Mouse (Mus musculus): ENCODE results near the gene Zfp870. TPM values are rescaled to one million over a fixed set of nuclear protein-coding genes. Genes with fewer than 3 reads are reported as not detected.

Gene Zfp870
- polyA plus RNA-seq (2012; rRNA removed): 4.2 and 5.1 TPM in 2 replicates
- 8.8 and 9.8 TPM in 2 replicates for polyA plus RNA-seq (2014; fragmentation: Nextera tagmentation; extraction: Ambion mirVana)

- Histone ChIP-seq H3K27me3 (ENCODE audit: control insufficient read depth, insufficient read depth, low read length) (no peaks in the 10 kb centered on the region), H3K36me3 (ENCODE audit: control insufficient read depth, insufficient read depth, low read length) (0 out of 2 replicates have a peak, but pooled peaks cover 5% of the 10 kb centered on the region), H3K27ac (replicated peaks; ENCODE audit: low read depth, low read length) (peak within 1 kb of the TSS; percentile 80), H3K9me3 (ENCODE audit: control insufficient read depth, low read length) (no peaks in the 10 kb centered on the region), H3K4me3 (replicated peaks; ENCODE audit: low read length) (peak within 1 kb of the TSS; percentile 67), H3K4me1 (ENCODE audit: control insufficient read depth, insufficient read depth, low read length) (peaks cover 5% of the 10 kb centered on the region; the same call in 1 of the 2 replicates), H3K9ac (ENCODE audit: low read depth, low read length, severe bottlenecking) (peak within 1 kb of the TSS; percentile 81), H3K4me2 (replicated peaks; ENCODE audit: low read depth, low read length, severe bottlenecking) (peak within 1 kb of the TSS; percentile 67)
- ATAC-seq (ENCODE audit: low FRiP score, low read depth): peak; percentile 99
- DNase-seq (ENCODE audit: low spot score): peak; percentile 97
- TF ChIP-seq POLR2A (IDR thresholded peaks at IDR 0.05; ENCODE audit: borderline replicate concordance, extremely low read depth, insufficient read depth, insufficient read length): no peak
- 10% methylated on average over 31 of the region's 33 CpGs for WGBS
Measured at GRCm38 (mm10) chr17:32891239-32892180, at the start of gene Zfp870. Gene Zfp870, minus strand, starts transcription at chr17:32891642.

GRCm38 (mm10) chr17:32939831-32940230 is 48.4 kb upstream of the Zfp870 start:
- H3K4me2 ChIP-seq (replicated peaks; ENCODE audit: low read depth, low read length, severe bottlenecking): no peak overlapping the region
- no peaks in the 10 kb centered on the region for H3K4me1 ChIP-seq (ENCODE audit: control insufficient read depth, insufficient read depth, low read length)
- no peaks in the 10 kb centered on the region for H3K9me3 ChIP-seq (ENCODE audit: control insufficient read depth, low read length)
- no peak for TF ChIP-seq POLR2A (IDR thresholded peaks at IDR 0.05; ENCODE audit: borderline replicate concordance, extremely low read depth, insufficient read depth, insufficient read length)
- ATAC-seq (ENCODE audit: low FRiP score, low read depth): no peak
- no peak overlapping the region for H3K9ac ChIP-seq (ENCODE audit: low read depth, low read length, severe bottlenecking)
- DNase-seq (ENCODE audit: low spot score): no peak
- H3K27me3 ChIP-seq (ENCODE audit: control insufficient read depth, insufficient read depth, low read length): no peaks in the 10 kb centered on the region
- H3K4me3 ChIP-seq (replicated peaks; ENCODE audit: low read length): no peak overlapping the region
- 77% methylated on average over 4 of the region's 4 CpGs for WGBS
- no peaks in the 10 kb centered on the region for H3K36me3 ChIP-seq (ENCODE audit: control insufficient read depth, insufficient read depth, low read length)
- no peak overlapping the region for H3K27ac ChIP-seq (replicated peaks; ENCODE audit: low read depth, low read length)

- Histone ChIP-seq H3K27ac (replicated peaks; ENCODE audit: low read depth, low read length) (no peak overlapping the region), H3K4me2 (replicated peaks; ENCODE audit: low read depth, low read length, severe bottlenecking) (no peak overlapping the region), H3K27me3 (ENCODE audit: control insufficient read depth, insufficient read depth, low read length) (no peaks in the 10 kb centered on the region), H3K4me3 (replicated peaks; ENCODE audit: low read length) (no peak overlapping the region), H3K9ac (ENCODE audit: low read depth, low read length, severe bottlenecking) (no peak overlapping the region), H3K4me1 (ENCODE audit: control insufficient read depth, insufficient read depth, low read length) (peaks cover 3% of the 10 kb centered on the region; the same call in 1 of the 2 replicates), H3K36me3 (ENCODE audit: control insufficient read depth, insufficient read depth, low read length) (no peaks in the 10 kb centered on the region), H3K9me3 (ENCODE audit: control insufficient read depth, low read length) (no peaks in the 10 kb centered on the region)
- ATAC-seq (ENCODE audit: low FRiP score, low read depth) (no peak), DNase-seq (ENCODE audit: low spot score) (no peak)
- no peak for TF ChIP-seq POLR2A (IDR thresholded peaks at IDR 0.05; ENCODE audit: borderline replicate concordance, extremely low read depth, insufficient read depth, insufficient read length)
- WGBS: 87% methylated on average over 5 of the region's 5 CpGs
Measured at GRCm38 (mm10) chr17:32927803-32928202, 36.4 kb upstream of the Zfp870 start.

- ATAC-seq (ENCODE audit: low FRiP score, low read depth) (peak; percentile 93), DNase-seq (ENCODE audit: low spot score) (peak; percentile 74)
- Histone ChIP-seq H3K4me3 (replicated peaks; ENCODE audit: low read length) (peak overlapping the region; percentile 47), H3K9me3 (ENCODE audit: control insufficient read depth, low read length) (peaks cover 3% of the 10 kb centered on the region; the same call in 1 of the 2 replicates), H3K4me1 (ENCODE audit: control insufficient read depth, insufficient read depth, low read length) (peaks cover 3% of the 10 kb centered on the region; the same call in 1 of the 2 replicates), H3K9ac (ENCODE audit: low read depth, low read length, severe bottlenecking) (peak overlapping the region; percentile 70), H3K27me3 (ENCODE audit: control insufficient read depth, insufficient read depth, low read length) (no peaks in the 10 kb centered on the region), H3K4me2 (replicated peaks; ENCODE audit: low read depth, low read length, severe bottlenecking) (peak overlapping the region; percentile 72), H3K27ac (replicated peaks; ENCODE audit: low read depth, low read length) (0 out of 2 replicates have a peak overlapping the region, but pooled peaks have one; percentile 38), H3K36me3 (ENCODE audit: control insufficient read depth, insufficient read depth, low read length) (no peaks in the 10 kb centered on the region)
- 15% methylated on average over 29 of the region's 32 CpGs for WGBS
- TF ChIP-seq POLR2A (IDR thresholded peaks at IDR 0.05; ENCODE audit: borderline replicate concordance, extremely low read depth, insufficient read depth, insufficient read length): no peak
Measured at GRCm38 (mm10) chr17:32924658-32925312, 33.3 kb upstream of the Zfp870 start.

GRCm38 (mm10) chr17:32923681-32924080 is 32.2 kb upstream of the Zfp870 start:
- H3K9ac ChIP-seq (ENCODE audit: low read depth, low read length, severe bottlenecking): no peak overlapping the region
- H3K9me3 ChIP-seq (ENCODE audit: control insufficient read depth, low read length): peaks cover 3% of the 10 kb centered on the region; the same call in 1 of the 2 replicates
- no peaks in the 10 kb centered on the region for H3K36me3 ChIP-seq (ENCODE audit: control insufficient read depth, insufficient read depth, low read length)
- WGBS: 94% methylated on average over 1 of the region's 1 CpGs
- ATAC-seq (ENCODE audit: low FRiP score, low read depth) (no peak), DNase-seq (ENCODE audit: low spot score) (no peak)
- no peak overlapping the region for H3K4me3 ChIP-seq (replicated peaks; ENCODE audit: low read length)
- peaks cover 3% of the 10 kb centered on the region; the same call in 1 of the 2 replicates for H3K4me1 ChIP-seq (ENCODE audit: control insufficient read depth, insufficient read depth, low read length)
- H3K4me2 ChIP-seq (replicated peaks; ENCODE audit: low read depth, low read length, severe bottlenecking): no peak overlapping the region
- no peak overlapping the region for H3K27ac ChIP-seq (replicated peaks; ENCODE audit: low read depth, low read length)
- H3K27me3 ChIP-seq (ENCODE audit: control insufficient read depth, insufficient read depth, low read length): no peaks in the 10 kb centered on the region
- TF ChIP-seq POLR2A (IDR thresholded peaks at IDR 0.05; ENCODE audit: borderline replicate concordance, extremely low read depth, insufficient read depth, insufficient read length): no peak

Data from limb, embryonic 14.5 days (tissue).